Mouse (Mus musculus): ENCODE measurements around the gene Stim2. TPM values are rescaled to one million over a fixed set of nuclear protein-coding genes. Genes with fewer than 3 reads are reported as not detected.

The Stim2 gene
- polyA plus RNA-seq, 1 experiment from 2014 or later = 36.4 TPM

- 81% methylated on average over 5 of the region's 5 CpGs for WGBS
- Histone ChIP-seq H3K4me2 (replicated peaks) (no peak overlapping the region), H3K4me3 (replicated peaks; ENCODE audit: low read length) (no peak overlapping the region), H3K36me3 (replicated peaks; ENCODE audit: control insufficient read depth, insufficient read depth) (no peaks in the 10 kb centered on the region), H3K27me3 (ENCODE audit: control insufficient read depth, insufficient read depth, low read length) (no peaks in the 10 kb centered on the region), H3K9me3 (ENCODE audit: control insufficient read depth, low read length) (no peaks in the 10 kb centered on the region), H3K4me1 (replicated peaks; ENCODE audit: control insufficient read depth, insufficient read depth, low read length) (no peaks in the 10 kb centered on the region; the same call in 1 of the 2 replicates), H3K27ac (no peak overlapping the region), H3K9ac (no peak overlapping the region)
- no peak for DNase-seq (ENCODE audit: low spot score)
- ATAC-seq (ENCODE audit: low FRiP score) = no peak
Measured at GRCm38 (mm10) chr5:54049940-54050339, 51.6 kb downstream of the Stim2 start.

DNA sequence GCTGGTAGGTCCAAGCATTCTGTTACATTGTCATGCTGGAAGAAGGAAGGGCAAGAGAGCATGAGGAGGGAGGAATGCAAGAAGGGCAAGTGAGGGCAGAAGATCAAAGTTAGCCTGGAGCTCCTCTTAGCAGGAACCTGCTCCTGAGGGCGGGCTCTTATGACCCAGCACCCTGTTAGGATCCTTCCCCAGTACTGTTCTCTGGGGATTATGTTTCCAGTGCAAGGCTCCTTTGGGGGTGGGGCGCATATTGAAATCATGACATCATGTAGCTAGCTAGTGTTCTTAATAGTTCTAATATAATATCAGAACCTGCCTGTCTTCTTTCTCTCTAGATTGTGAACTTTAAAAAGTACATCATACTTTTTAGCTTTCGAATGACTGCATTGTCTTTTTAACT lies 52.8 kb downstream of the Stim2 start:
- no peak for DNase-seq (ENCODE audit: low spot score)
- no peaks in the 10 kb centered on the region for H3K27me3 ChIP-seq (ENCODE audit: control insufficient read depth, insufficient read depth, low read length)

DNA sequence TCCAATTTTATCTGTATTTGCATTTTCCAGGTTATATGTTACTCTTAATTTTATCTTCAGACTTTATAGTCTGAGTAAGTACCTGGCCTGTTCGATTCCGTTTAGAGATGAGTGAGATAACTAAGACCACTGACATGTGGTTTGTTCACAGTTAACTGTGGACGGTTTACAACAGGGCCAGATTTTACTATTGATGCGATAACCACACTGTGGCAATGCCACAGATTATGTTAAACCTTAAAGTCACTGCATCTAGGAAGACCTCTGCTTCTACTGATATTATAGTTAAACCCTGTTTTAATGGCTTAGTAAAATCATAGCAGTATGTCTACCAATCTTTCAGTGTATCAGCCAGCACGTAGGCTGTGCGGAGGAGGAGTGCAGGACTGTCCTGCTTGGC lies 53.9 kb downstream of the Stim2 start:
- Histone ChIP-seq H3K27me3 (ENCODE audit: control insufficient read depth, insufficient read depth, low read length) (no peaks in the 10 kb centered on the region), H3K4me1 (replicated peaks; ENCODE audit: control insufficient read depth, insufficient read depth, low read length) (no peaks in the 10 kb centered on the region; the same call in 1 of the 2 replicates), H3K9ac (no peak overlapping the region), H3K27ac (no peak overlapping the region), H3K36me3 (replicated peaks; ENCODE audit: control insufficient read depth, insufficient read depth) (no peaks in the 10 kb centered on the region; the same call in 1 of the 2 replicates), H3K4me3 (replicated peaks; ENCODE audit: low read length) (no peak overlapping the region), H3K4me2 (replicated peaks) (no peak overlapping the region), H3K9me3 (ENCODE audit: control insufficient read depth, low read length) (no peaks in the 10 kb centered on the region)
- ATAC-seq (ENCODE audit: low FRiP score) (no peak), DNase-seq (ENCODE audit: low spot score) (no peak)
- 93% methylated on average over 6 of the region's 6 CpGs for WGBS

More for the DNA sequence above, 52.8 kb downstream of the Stim2 start:
- Histone ChIP-seq H3K4me3 (replicated peaks; ENCODE audit: low read length) (no peak overlapping the region), H3K4me1 (replicated peaks; ENCODE audit: control insufficient read depth, insufficient read depth, low read length) (no peaks in the 10 kb centered on the region; the same call in 1 of the 2 replicates), H3K36me3 (replicated peaks; ENCODE audit: control insufficient read depth, insufficient read depth) (no peaks in the 10 kb centered on the region; the same call in 1 of the 2 replicates), H3K27ac (no peak overlapping the region), H3K4me2 (replicated peaks) (no peak overlapping the region), H3K9me3 (ENCODE audit: control insufficient read depth, low read length) (no peaks in the 10 kb centered on the region), H3K9ac (no peak overlapping the region)
- 87% methylated on average over 3 of the region's 3 CpGs for WGBS
- no peak for ATAC-seq (ENCODE audit: low FRiP score)

- no peaks in the 10 kb centered on the region for H3K27me3 ChIP-seq (ENCODE audit: control insufficient read depth, insufficient read depth, low read length)
- H3K9ac ChIP-seq = no peak overlapping the region
- DNase-seq (ENCODE audit: low spot score) (no peak), ATAC-seq (ENCODE audit: low FRiP score) (no peak)
- WGBS = 97% methylated on average over 7 of the region's 7 CpGs
- H3K9me3 ChIP-seq (ENCODE audit: control insufficient read depth, low read length) = no peaks in the 10 kb centered on the region
- no peaks in the 10 kb centered on the region; the same call in 1 of the 2 replicates for H3K4me1 ChIP-seq (replicated peaks; ENCODE audit: control insufficient read depth, insufficient read depth, low read length)
- H3K36me3 ChIP-seq (replicated peaks; ENCODE audit: control insufficient read depth, insufficient read depth) = no peaks in the 10 kb centered on the region; the same call in 1 of the 2 replicates
- H3K4me2 ChIP-seq (replicated peaks) = no peak overlapping the region
- no peak overlapping the region for H3K27ac ChIP-seq
- H3K4me3 ChIP-seq (replicated peaks; ENCODE audit: low read length) = no peak overlapping the region
Measured at GRCm38 (mm10) chr5:54053673-54054366, 55.5 kb downstream of the Stim2 start.

DNA sequence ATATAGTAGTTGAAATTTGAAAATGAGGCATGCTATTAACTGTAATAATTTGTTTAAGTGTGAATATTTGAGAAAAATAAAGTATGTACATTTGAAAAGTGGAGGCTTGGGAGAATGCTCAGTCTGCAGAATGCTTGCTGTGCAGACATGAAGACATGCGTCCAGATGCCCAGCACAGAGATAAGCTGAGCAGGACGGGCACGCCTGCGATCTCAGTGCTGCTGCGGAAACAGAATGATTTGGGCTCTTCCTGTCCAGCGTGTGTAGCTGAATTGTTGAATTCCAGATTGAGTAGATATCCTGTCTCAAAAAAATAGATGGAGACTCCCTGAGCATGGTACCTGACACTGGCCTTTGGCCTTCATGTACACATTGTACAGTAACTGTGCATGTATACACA lies 58.0 kb downstream of the Stim2 start:
- Histone ChIP-seq H3K4me1 (replicated peaks; ENCODE audit: control insufficient read depth, insufficient read depth, low read length) (no peaks in the 10 kb centered on the region), H3K27me3 (ENCODE audit: control insufficient read depth, insufficient read depth, low read length) (no peaks in the 10 kb centered on the region), H3K4me3 (replicated peaks; ENCODE audit: low read length) (no peak overlapping the region), H3K9ac (no peak overlapping the region), H3K36me3 (replicated peaks; ENCODE audit: control insufficient read depth, insufficient read depth) (no peaks in the 10 kb centered on the region; the same call in 1 of the 2 replicates), H3K27ac (no peak overlapping the region), H3K9me3 (ENCODE audit: control insufficient read depth, low read length) (no peaks in the 10 kb centered on the region), H3K4me2 (replicated peaks) (no peak overlapping the region)
- DNase-seq (ENCODE audit: low spot score) (no peak), ATAC-seq (ENCODE audit: low FRiP score) (no peak)
- WGBS = 93% methylated on average over 6 of the region's 6 CpGs

GRCm38 (mm10) chr5:54059998-54060397 lies 61.7 kb downstream of the Stim2 start:
- Histone ChIP-seq H3K9ac (no peak overlapping the region), H3K9me3 (ENCODE audit: control insufficient read depth, low read length) (no peaks in the 10 kb centered on the region), H3K36me3 (replicated peaks; ENCODE audit: control insufficient read depth, insufficient read depth) (no peaks in the 10 kb centered on the region; the same call in 1 of the 2 replicates), H3K27me3 (ENCODE audit: control insufficient read depth, insufficient read depth, low read length) (no peaks in the 10 kb centered on the region), H3K4me3 (replicated peaks; ENCODE audit: low read length) (no peak overlapping the region), H3K27ac (no peak overlapping the region), H3K4me1 (replicated peaks; ENCODE audit: control insufficient read depth, insufficient read depth, low read length) (no peaks in the 10 kb centered on the region), H3K4me2 (replicated peaks) (no peak overlapping the region)
- no peak for ATAC-seq (ENCODE audit: low FRiP score)
- DNase-seq (ENCODE audit: low spot score) = no peak
- WGBS = 92% methylated on average over 6 of the region's 6 CpGs

- Histone ChIP-seq H3K27ac (no peak overlapping the region), H3K27me3 (ENCODE audit: control insufficient read depth, insufficient read depth, low read length) (no peaks in the 10 kb centered on the region), H3K36me3 (replicated peaks; ENCODE audit: control insufficient read depth, insufficient read depth) (no peaks in the 10 kb centered on the region), H3K4me3 (replicated peaks; ENCODE audit: low read length) (no peak overlapping the region), H3K4me1 (replicated peaks; ENCODE audit: control insufficient read depth, insufficient read depth, low read length) (no peaks in the 10 kb centered on the region), H3K4me2 (replicated peaks) (no peak overlapping the region), H3K9me3 (ENCODE audit: control insufficient read depth, low read length) (no peaks in the 10 kb centered on the region), H3K9ac (no peak overlapping the region)
- 78% methylated on average over 7 of the region's 7 CpGs for WGBS
- no peak for ATAC-seq (ENCODE audit: low FRiP score)
- no peak for DNase-seq (ENCODE audit: low spot score)
Measured at GRCm38 (mm10) chr5:54062079-54062478, 63.8 kb downstream of the Stim2 start.

DNA sequence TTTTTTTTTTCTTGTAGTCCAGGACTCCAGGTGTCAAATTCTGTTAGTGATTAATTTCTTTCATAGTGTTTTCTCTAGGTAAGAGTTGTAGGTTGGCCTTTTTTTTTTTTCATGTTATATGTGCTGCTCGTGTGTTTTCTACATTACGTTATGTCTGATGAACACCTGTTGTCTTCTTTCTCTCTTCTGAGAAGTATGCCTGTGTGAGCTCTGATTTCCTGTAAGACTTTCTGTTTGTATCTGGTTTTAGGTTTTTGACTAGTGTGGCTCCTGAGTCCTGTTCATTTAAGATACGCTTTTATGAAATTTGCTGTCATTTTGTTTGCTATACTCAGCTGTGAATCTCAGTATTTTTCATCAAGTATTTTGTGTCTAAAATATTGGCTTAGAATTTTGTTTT lies 69.3 kb downstream of the Stim2 start:
- 94% methylated on average over 3 of the region's 3 CpGs for WGBS
- ATAC-seq (ENCODE audit: low FRiP score) = no peak

GRCm38 (mm10) chr5:54070549-54070948 lies 72.2 kb downstream of the Stim2 start:
- H3K4me1 ChIP-seq (replicated peaks; ENCODE audit: control insufficient read depth, insufficient read depth, low read length) = no peaks in the 10 kb centered on the region
- no peaks in the 10 kb centered on the region for H3K9me3 ChIP-seq (ENCODE audit: control insufficient read depth, low read length)
- 93% methylated on average over 2 of the region's 2 CpGs for WGBS
- ATAC-seq (ENCODE audit: low FRiP score) (no peak), DNase-seq (ENCODE audit: low spot score) (no peak)
- H3K4me3 ChIP-seq (replicated peaks; ENCODE audit: low read length) = no peak overlapping the region
- H3K36me3 ChIP-seq (replicated peaks; ENCODE audit: control insufficient read depth, insufficient read depth) = no peaks in the 10 kb centered on the region
- no peak overlapping the region for H3K9ac ChIP-seq
- H3K4me2 ChIP-seq (replicated peaks) = no peak overlapping the region
- no peaks in the 10 kb centered on the region for H3K27me3 ChIP-seq (ENCODE audit: control insufficient read depth, insufficient read depth, low read length)
- H3K27ac ChIP-seq = no peak overlapping the region

More for the DNA sequence above, 69.3 kb downstream of the Stim2 start:
- Histone ChIP-seq H3K9me3 (ENCODE audit: control insufficient read depth, low read length) (no peaks in the 10 kb centered on the region), H3K4me2 (replicated peaks) (no peak overlapping the region), H3K4me3 (replicated peaks; ENCODE audit: low read length) (no peak overlapping the region), H3K27ac (no peak overlapping the region), H3K4me1 (replicated peaks; ENCODE audit: control insufficient read depth, insufficient read depth, low read length) (no peaks in the 10 kb centered on the region), H3K9ac (no peak overlapping the region), H3K36me3 (replicated peaks; ENCODE audit: control insufficient read depth, insufficient read depth) (no peaks in the 10 kb centered on the region), H3K27me3 (ENCODE audit: control insufficient read depth, insufficient read depth, low read length) (no peaks in the 10 kb centered on the region)
- DNase-seq (ENCODE audit: low spot score) = no peak

Measured in hindbrain, embryonic 14.5 days (tissue).